Mouse (Mus musculus) limb, embryonic 14.5 days (tissue): ENCODE results near the gene Camta1. TPM values are rescaled to one million over a fixed set of nuclear protein-coding genes. Genes with fewer than 3 reads are reported as not detected.

ENCODE experiments used
- ATAC-seq: fragments of 200-750 bp; cut with Nextera tagmentation; 2 replicates; pipeline ENCODE4 v1.8.0; 2017; ENCODE audit warnings: low read depth, moderate number of reproducible peaks, moderate TSS enrichment; ENCODE audit not compliant: low FRiP score
- DNase-seq: peaks from one replicate; pipeline ENCODE4 v3.0.0-alpha.2; 2015; ENCODE audit warnings: low spot score
- H3K27ac ChIP-seq: fragments of 300-500 bp; sonication (generic); replicated peaks from 2 replicates; pipeline ENCODE4 v1.5.1; 2014; ENCODE audit warnings: low read depth, mild to moderate bottlenecking, low read length, moderate library complexity, mixed read lengths
- H3K27me3 ChIP-seq: fragments of 300-500 bp; sonication (generic); 2 replicates; pipeline ENCODE4 v1.6.1; 2014; ENCODE audit warnings: low read length, mixed read lengths; ENCODE audit not compliant: control insufficient read depth, insufficient read depth
- H3K36me3 ChIP-seq: fragments of 300-500 bp; sonication (generic); 2 replicates; pipeline ENCODE4 v1.6.1; 2014; ENCODE audit warnings: mild to moderate bottlenecking, low read length, moderate library complexity, mixed read lengths; ENCODE audit not compliant: control insufficient read depth, insufficient read depth
- H3K4me1 ChIP-seq: fragments of 300-500 bp; sonication (generic); 2 replicates; pipeline ENCODE4 v1.6.1; 2014; ENCODE audit warnings: antibody characterized with exemption, low read length, mixed read lengths; ENCODE audit not compliant: control insufficient read depth, insufficient read depth
- H3K4me2 ChIP-seq: fragments of 300-500 bp; sonication (generic); replicated peaks from 2 replicates; pipeline ENCODE4 v1.6.1; 2014; ENCODE audit warnings: low read depth, mild to moderate bottlenecking, low read length, moderate library complexity; ENCODE audit not compliant: severe bottlenecking
- H3K4me3 ChIP-seq: fragments of 300-500 bp; sonication (generic); replicated peaks from 2 replicates; pipeline ENCODE4 v1.5.1; 2014; ENCODE audit warnings: low read length
- H3K9ac ChIP-seq: fragments of 300-500 bp; sonication (generic); 2 replicates; pipeline ENCODE4 v1.6.1; 2014; ENCODE audit warnings: mild to moderate bottlenecking, low read depth, low read length, moderate library complexity; ENCODE audit not compliant: severe bottlenecking
- H3K9me3 ChIP-seq: fragments of 300-500 bp; sonication (generic); 2 replicates; pipeline ENCODE4 v1.6.1; 2016; ENCODE audit warnings: low read length; ENCODE audit not compliant: control insufficient read depth
- POLR2A ChIP-seq: fragments of 200-500 bp; IDR thresholded peaks from 2 replicates; pipeline ENCODE4 v1.8.0; 2012; ENCODE audit warnings: inconsistent platforms, mild to moderate bottlenecking, moderate library complexity, borderline replicate concordance; ENCODE audit not compliant: insufficient read depth, insufficient read length; ENCODE audit errors: extremely low read depth
- WGBS: fragments of 180-500 bp; shearing (Covaris S2); extraction: QIAGEN DNeasy Blood & Tissue Kit; methylation state at CpG from one replicate; pipeline ENCODE4 v1.1.7; 2014; 5-methylcytosine and 5-hydroxymethylcytosine counted together
- polyA plus RNA-seq, 2 experiments: library from polyadenylated mRNA; depleted of rRNA in 1 of 2; stranded (reverse) in 1 of 2; unstranded in 1 of 2; fragments of >200 nt; fragmentation: Nextera tagmentation in 1 of 2; extraction: Ambion mirVana in 1 of 2; gene quantifications; 2 replicates each; pipeline versions ENCODE4 v1.2.1 to v1.2.3; 2012 to 2014

Camta1 gene
- polyA plus RNA-seq, 2 experiments, result 28.6 to 78.8 TPM

DNA sequence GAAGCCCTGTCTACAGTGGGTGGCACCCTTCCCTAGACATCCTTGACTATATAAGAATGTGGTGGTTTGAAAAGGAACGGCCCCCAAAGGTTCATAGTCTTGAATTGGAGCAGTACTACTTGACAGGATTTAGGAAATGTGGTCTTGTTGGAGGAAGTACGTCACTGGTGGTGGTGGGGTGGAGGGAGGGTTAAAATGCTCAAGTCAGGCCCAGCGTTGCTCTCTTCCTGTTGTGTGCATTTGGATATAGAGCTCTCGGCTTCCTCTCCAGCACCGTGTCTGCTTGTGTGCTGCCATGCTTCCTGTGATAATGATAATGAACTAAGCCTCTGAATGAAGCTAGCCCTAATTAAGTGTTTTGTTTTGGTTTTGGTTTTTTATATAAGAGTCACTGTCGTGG, 114.0 kb downstream of the Camta1 start:
- Histone ChIP-seq H3K27me3 (no peaks in the 10 kb centered on the region), H3K4me3 (no peak overlapping the region), H3K4me1 (peaks cover 2% of the 10 kb centered on the region), H3K36me3 (no peaks in the 10 kb centered on the region), H3K27ac (no peak overlapping the region), H3K9ac (no peak overlapping the region), H3K4me2 (no peak overlapping the region), H3K9me3 (no peaks in the 10 kb centered on the region)
- DNase-seq, result no peak
- WGBS, result 81% methylated on average over 6 of the region's 6 CpGs
- no peak for TF ChIP-seq POLR2A
- no peak for ATAC-seq

DNA sequence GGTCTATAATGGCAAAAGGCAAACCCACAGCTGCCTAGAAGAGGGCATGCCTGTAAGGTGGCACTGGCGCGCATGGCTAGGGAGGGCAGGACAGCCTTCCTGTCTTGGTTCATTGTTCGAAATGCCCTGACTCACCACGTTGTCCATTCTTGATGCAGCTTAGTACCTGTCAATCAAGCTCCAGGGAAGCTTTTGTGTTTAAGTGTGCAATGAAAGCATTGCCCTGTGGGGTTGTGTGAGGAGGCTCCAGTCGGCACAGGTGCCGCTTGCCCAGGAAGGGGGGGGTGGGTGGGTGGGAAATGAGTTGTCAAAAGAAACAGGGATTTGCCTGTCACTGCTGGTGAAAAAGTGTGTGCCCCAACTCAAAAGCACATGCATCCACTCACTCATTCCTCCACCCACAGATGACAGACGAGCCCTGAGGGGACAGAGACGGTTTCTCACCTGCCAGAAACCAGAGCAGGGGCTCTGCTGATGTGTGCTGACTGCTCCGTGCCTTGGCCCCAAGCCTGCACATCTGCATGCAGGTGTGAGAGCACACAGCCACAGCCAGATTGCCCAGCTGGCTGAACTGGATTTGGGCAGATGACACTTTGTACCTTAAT, 115.6 kb downstream of the Camta1 start:
- 62% methylated on average over 9 of the region's 9 CpGs for WGBS
- no peak for ATAC-seq

DNA sequence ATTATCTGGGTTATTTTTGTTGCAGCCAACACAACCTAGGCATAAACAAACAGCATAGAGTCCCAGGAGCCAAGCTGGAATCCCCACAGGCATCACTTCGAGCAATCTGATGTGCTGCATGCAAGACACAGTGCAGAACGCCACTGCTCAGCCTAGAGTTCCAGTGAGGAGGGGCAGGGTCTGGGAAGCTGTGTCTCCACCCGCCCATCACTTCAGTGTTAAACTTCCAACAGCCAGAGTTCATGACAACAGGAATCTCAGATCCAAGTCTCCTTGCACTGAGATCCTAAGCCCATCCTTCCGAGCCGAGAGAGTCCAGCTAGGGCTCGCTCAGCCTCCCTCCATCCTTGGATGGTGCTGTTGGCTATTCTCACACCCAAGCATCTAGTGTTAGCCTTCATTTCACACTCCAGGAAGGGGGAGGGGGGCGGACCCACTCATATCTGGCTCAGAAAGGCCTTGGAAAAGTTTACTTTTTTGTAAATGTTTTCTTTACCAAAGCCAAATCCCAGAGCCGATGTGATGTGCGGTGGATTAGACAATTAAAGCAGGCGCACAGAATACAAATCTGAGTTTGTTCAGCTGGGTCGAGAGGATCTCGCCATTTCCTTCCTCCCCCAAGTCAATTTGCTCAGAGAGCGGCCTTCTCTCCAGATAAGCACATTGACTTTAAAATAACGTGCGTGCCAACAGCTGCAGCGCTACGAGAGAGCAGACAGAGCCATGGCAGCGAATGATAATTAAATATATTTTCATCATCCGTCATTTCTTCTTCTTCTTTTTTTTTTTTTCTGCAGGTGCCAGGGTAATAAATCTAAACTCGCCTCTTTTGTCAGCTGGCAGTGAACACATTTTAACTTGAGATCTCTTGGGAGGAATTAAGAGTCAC, 120.2 kb downstream of the Camta1 start:
- H3K4me1 ChIP-seq, result peaks cover 5% of the 10 kb centered on the region
- H3K36me3 ChIP-seq, result no peaks in the 10 kb centered on the region
- WGBS, result 50% methylated on average over 20 of the region's 20 CpGs
- no peaks in the 10 kb centered on the region for H3K27me3 ChIP-seq
- H3K9ac ChIP-seq, result no peak overlapping the region
- no peak overlapping the region for H3K4me3 ChIP-seq
- no peak overlapping the region for H3K4me2 ChIP-seq
- H3K9me3 ChIP-seq, result no peaks in the 10 kb centered on the region
- DNase-seq (no peak), ATAC-seq (0 out of 2 replicates have a peak, but pooled peaks have one; percentile 14)
- TF ChIP-seq POLR2A, result no peak
- H3K27ac ChIP-seq, result no peak overlapping the region

More for the DNA sequence above, 115.6 kb downstream of the Camta1 start:
- H3K4me1 ChIP-seq, result peaks cover 5% of the 10 kb centered on the region
- no peak overlapping the region for H3K9ac ChIP-seq
- H3K4me3 ChIP-seq, result no peak overlapping the region
- H3K9me3 ChIP-seq, result no peaks in the 10 kb centered on the region
- no peaks in the 10 kb centered on the region for H3K36me3 ChIP-seq
- H3K27ac ChIP-seq, result no peak overlapping the region
- TF ChIP-seq POLR2A, result no peak
- peak; percentile 27 for DNase-seq
- H3K27me3 ChIP-seq, result no peaks in the 10 kb centered on the region
- no peak overlapping the region for H3K4me2 ChIP-seq

DNA sequence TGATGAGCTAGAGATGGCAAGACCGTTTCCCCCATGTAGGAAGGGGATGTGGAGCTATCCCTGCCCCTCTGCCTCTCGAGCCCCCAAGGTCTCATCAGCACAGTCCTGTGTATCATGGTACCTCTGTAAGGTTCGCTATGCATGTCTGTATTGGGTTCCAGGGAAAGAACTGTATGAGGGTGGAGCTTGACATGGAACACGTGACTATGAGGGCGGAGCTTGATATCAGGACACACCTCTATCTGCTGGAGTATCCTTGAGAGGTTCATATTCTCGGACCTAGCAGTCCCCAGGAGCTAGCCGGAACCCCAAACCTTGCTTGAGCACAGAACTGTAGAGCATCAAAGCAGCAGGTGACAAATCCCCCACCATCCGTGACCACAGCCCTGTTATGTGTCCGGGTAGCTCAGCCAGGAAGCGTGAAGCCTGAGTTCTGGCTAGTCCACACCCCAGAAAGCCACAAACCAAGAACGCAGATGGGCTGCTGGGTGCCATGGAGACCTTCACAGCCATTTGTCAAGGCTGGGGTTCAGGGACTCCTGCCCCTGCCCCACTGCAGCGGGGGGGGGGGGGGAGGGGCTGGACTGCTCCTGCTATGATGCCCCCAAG, 122.2 kb downstream of the Camta1 start:
- Histone ChIP-seq H3K4me3 (no peak overlapping the region), H3K4me2 (no peak overlapping the region), H3K27ac (no peak overlapping the region), H3K27me3 (no peaks in the 10 kb centered on the region), H3K36me3 (no peaks in the 10 kb centered on the region), H3K9ac (no peak overlapping the region), H3K9me3 (no peaks in the 10 kb centered on the region), H3K4me1 (peaks cover 5% of the 10 kb centered on the region)
- no peak for DNase-seq
- no peak for TF ChIP-seq POLR2A
- 84% methylated on average over 11 of the region's 12 CpGs for WGBS
- ATAC-seq, result no peak

DNA sequence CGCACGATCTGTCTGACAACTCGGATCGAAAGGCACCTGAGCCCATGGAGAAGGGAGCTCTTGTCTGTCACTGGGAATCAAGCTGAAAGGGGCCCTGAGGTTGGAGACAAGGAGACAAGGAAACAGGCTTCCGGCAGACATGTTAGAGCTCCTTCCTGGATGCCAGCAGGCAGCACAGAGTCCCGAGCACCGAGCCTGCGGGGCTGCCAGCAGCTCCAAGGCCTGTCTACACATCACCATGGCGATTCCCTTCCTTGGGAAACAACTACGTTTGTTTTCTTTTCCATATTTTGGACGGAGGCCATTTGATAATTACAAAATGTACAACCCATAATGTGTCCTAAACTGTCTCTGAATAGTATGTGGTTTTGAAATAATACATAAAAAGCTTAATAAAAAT, 122.8 kb downstream of the Camta1 start:
- Histone ChIP-seq H3K36me3 (no peaks in the 10 kb centered on the region), H3K9me3 (no peaks in the 10 kb centered on the region), H3K27ac (no peak overlapping the region), H3K27me3 (no peaks in the 10 kb centered on the region), H3K4me1 (peaks cover 5% of the 10 kb centered on the region), H3K4me3 (no peak overlapping the region), H3K4me2 (no peak overlapping the region), H3K9ac (no peak overlapping the region)
- WGBS, result 70% methylated on average over 11 of the region's 11 CpGs
- no peak for TF ChIP-seq POLR2A
- no peak for ATAC-seq
- DNase-seq, result no peak
